Mouse (Mus musculus) stomach, embryonic 14.5 days (tissue): ENCODE data around the gene Smim20. TPM values are rescaled to one million over a fixed set of nuclear protein-coding genes. Genes with fewer than 3 reads are reported as not detected.

Experiments used
- ATAC-seq: fragments of 200-750 bp; cut with Nextera tagmentation; 2 replicates; pipeline ENCODE4 v1.8.0; 2017; ENCODE audit warnings: low read depth, moderate TSS enrichment; ENCODE audit not compliant: insufficient number of reproducible peaks, insufficient read depth, low FRiP score
- H3K27ac ChIP-seq: fragments of 300-500 bp; sonication (generic); 2 replicates; pipeline ENCODE4 v1.5.1; 2014; ENCODE audit warnings: mild to moderate bottlenecking, low read length, moderate library complexity, mixed read lengths
- H3K27me3 ChIP-seq: fragments of 300-500 bp; sonication (generic); 2 replicates; pipeline ENCODE4 v1.6.1; 2014; ENCODE audit warnings: low read length, control low read depth, mixed read lengths; ENCODE audit not compliant: control insufficient read depth, insufficient read depth
- H3K36me3 ChIP-seq: fragments of 300-500 bp; sonication (generic); 2 replicates; pipeline ENCODE4 v1.6.1; 2014; ENCODE audit warnings: mild to moderate bottlenecking, control low read depth, low read length, moderate library complexity, mixed read lengths; ENCODE audit not compliant: control insufficient read depth, insufficient read depth
- H3K4me1 ChIP-seq: fragments of 300-500 bp; sonication (generic); 2 replicates; pipeline ENCODE4 v1.6.1; 2014; ENCODE audit warnings: low read length, control low read depth, mixed read lengths; ENCODE audit not compliant: control insufficient read depth, insufficient read depth
- H3K4me2 ChIP-seq: fragments of 300-500 bp; sonication (generic); replicated peaks from 2 replicates; pipeline ENCODE4 v1.6.1; 2014; ENCODE audit warnings: low read depth, low read length, control low read depth
- H3K4me3 ChIP-seq: fragments of 300-500 bp; sonication (generic); 2 replicates; pipeline ENCODE4 v1.5.1; 2014; ENCODE audit warnings: low read depth, low read length, control low read depth
- H3K9ac ChIP-seq: fragments of 300-500 bp; sonication (generic); replicated peaks from 2 replicates; pipeline ENCODE4 v1.6.1; 2014; ENCODE audit warnings: low read depth, mild to moderate bottlenecking, control low read depth, low read length, moderate library complexity, mixed read lengths
- H3K9me3 ChIP-seq: fragments of 300-500 bp; sonication (generic); 2 replicates; pipeline ENCODE4 v1.6.1; 2016; ENCODE audit warnings: low read depth, low read length, control low read depth; ENCODE audit not compliant: control insufficient read depth
- WGBS: fragments of 180-500 bp; shearing (Covaris S2); extraction: QIAGEN DNeasy Blood & Tissue Kit; methylation state at CpG from one replicate; pipeline ENCODE4 v1.1.7; 2014; 5-methylcytosine and 5-hydroxymethylcytosine counted together
- polyA plus RNA-seq: library from polyadenylated mRNA; unstranded; fragments of >200 nt; fragmentation: Nextera tagmentation; extraction: Ambion mirVana; gene quantifications from 2 replicates; pipeline ENCODE4 v1.2.1, GENCODE M21; 2014

Gene Smim20
- polyA plus RNA-seq, 1 experiment from 2014 or later: 93.6 TPM

DNA sequence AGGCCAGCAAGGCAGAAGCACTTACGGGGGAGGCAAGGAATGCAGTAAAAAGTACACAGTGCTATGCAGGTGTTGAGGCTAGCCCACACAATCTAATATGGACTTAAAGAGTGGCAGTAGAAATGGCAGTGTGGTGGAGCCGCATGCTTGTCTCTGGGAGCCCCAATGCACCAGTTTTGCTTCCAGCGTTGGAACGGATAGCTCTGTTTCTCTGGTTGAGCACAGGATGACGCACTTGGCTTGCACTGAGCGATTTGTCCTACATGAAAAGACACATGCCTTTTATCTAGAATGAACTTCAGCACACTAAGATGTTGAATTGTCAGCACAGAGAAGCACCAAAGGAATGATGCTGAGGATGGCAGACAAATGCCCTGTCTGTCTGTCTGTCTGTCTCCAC is 37.1 kb downstream of the Smim20 start:
- Histone ChIP-seq H3K4me3 (no peak overlapping the region), H3K27me3 (no peaks in the 10 kb centered on the region), H3K9me3 (no peaks in the 10 kb centered on the region), H3K36me3 (no peaks in the 10 kb centered on the region), H3K27ac (no peak overlapping the region), H3K9ac (no peak overlapping the region), H3K4me1 (no peaks in the 10 kb centered on the region), H3K4me2 (no peak overlapping the region)
- ATAC-seq: no peak
- WGBS: 93% methylated on average over 6 of the region's 6 CpGs

GRCm38 (mm10) chr5:53304936-53305335 is 38.1 kb downstream of the Smim20 start:
- no peak for ATAC-seq
- Histone ChIP-seq H3K27ac (no peak overlapping the region), H3K36me3 (no peaks in the 10 kb centered on the region), H3K4me3 (no peak overlapping the region), H3K4me1 (no peaks in the 10 kb centered on the region), H3K4me2 (no peak overlapping the region), H3K9me3 (no peaks in the 10 kb centered on the region), H3K9ac (no peak overlapping the region), H3K27me3 (no peaks in the 10 kb centered on the region)
- 71% methylated on average over 4 of the region's 4 CpGs for WGBS

GRCm38 (mm10) chr5:53306864-53307263 is 40.0 kb downstream of the Smim20 start:
- Histone ChIP-seq H3K27ac (no peak overlapping the region), H3K4me3 (no peak overlapping the region), H3K36me3 (no peaks in the 10 kb centered on the region), H3K4me2 (no peak overlapping the region), H3K27me3 (no peaks in the 10 kb centered on the region), H3K9me3 (no peaks in the 10 kb centered on the region), H3K9ac (no peak overlapping the region), H3K4me1 (no peaks in the 10 kb centered on the region)
- ATAC-seq: no peak
- 89% methylated on average over 3 of the region's 3 CpGs for WGBS

DNA sequence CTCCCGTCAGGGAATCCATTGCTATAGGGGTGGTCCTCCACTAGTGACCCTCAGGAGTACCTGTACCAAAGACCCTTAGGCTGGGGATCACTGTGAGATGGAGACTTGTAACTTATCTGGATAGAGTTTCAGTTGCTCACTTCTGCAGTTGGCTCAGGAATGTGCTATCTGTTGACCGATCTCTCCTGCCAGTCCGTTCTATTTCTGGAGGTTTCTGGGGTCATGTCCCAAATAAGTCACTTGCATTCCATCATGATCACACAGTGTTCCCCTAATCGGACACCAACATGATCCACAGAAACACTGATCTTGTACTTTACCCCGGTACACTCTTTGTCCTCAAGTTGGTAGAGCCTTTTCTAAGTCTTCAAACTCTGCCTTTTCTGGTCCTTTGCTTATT is 40.6 kb downstream of the Smim20 start:
- Histone ChIP-seq H3K36me3 (no peaks in the 10 kb centered on the region), H3K9me3 (no peaks in the 10 kb centered on the region), H3K27ac (no peak overlapping the region), H3K4me3 (no peak overlapping the region), H3K27me3 (no peaks in the 10 kb centered on the region), H3K4me2 (no peak overlapping the region), H3K4me1 (no peaks in the 10 kb centered on the region), H3K9ac (no peak overlapping the region)
- 73% methylated on average over 5 of the region's 5 CpGs for WGBS
- no peak for ATAC-seq

DNA sequence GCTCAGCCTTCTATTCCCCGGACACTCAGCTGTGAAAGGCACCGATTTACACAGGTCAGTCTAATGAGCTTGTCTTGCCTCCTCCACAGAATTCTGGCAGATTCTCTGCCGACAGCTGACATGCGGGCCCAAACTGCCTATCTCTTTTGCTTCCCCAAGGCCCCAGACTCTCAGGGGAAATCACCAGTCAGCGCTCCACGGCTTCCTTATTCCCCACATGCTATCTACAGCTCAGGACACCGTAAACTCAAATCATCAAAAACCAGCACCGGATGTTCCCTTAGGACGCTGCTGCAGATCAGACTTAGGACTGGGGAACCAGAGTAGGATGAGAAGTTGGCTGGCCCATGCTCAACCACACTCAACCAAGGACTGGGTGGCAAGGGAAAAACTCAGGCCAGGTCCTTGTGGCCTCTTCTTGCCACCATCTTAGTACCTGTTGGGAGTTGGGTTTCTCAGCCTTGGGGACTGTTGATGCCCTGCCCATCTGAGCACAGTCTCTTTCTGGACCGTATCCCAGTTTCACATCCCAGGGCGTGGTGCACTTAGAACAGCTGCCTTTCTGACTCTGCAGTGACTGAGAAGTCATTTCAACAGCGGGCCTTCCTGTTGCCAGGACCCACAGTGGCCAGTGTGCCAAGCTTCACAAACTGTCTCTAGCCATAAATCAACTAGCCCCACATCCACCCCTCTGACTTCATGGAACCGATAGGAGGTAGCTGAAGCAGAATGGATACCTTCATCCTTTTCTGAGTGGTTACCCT is 47.7 kb downstream of the Smim20 start:
- no peak overlapping the region for H3K4me3 ChIP-seq
- no peaks in the 10 kb centered on the region for H3K4me1 ChIP-seq
- H3K36me3 ChIP-seq: no peaks in the 10 kb centered on the region
- no peaks in the 10 kb centered on the region for H3K9me3 ChIP-seq
- 86% methylated on average over 13 of the region's 13 CpGs for WGBS
- no peak for ATAC-seq
- no peak overlapping the region for H3K4me2 ChIP-seq
- no peaks in the 10 kb centered on the region for H3K27me3 ChIP-seq
- no peak overlapping the region for H3K27ac ChIP-seq
- no peak overlapping the region for H3K9ac ChIP-seq

DNA sequence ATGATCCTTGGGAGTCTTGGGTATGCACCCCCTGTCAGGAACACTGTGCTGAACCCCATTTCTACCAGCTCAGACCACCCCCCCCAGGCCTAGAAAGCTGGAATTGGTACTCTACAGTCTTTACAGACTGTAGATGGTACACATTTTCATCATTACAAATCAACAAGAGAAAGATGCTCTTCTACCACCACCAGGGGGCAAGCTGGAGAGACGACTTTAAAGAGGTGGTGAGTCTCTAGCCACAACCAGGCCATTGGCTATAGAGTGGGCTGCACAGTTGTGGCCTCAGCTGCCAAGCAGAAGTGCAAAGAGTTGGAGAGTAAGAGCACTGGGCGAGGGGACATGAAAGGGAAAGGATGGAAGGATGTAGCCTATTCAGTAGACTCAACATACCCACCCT is 48.9 kb downstream of the Smim20 start:
- no peak overlapping the region for H3K27ac ChIP-seq
- H3K36me3 ChIP-seq: no peaks in the 10 kb centered on the region
- H3K4me3 ChIP-seq: no peak overlapping the region
- ATAC-seq: no peak
- H3K9ac ChIP-seq: no peak overlapping the region
- no peaks in the 10 kb centered on the region for H3K4me1 ChIP-seq
- 63% methylated on average over 2 of the region's 2 CpGs for WGBS
- H3K9me3 ChIP-seq: no peaks in the 10 kb centered on the region
- H3K4me2 ChIP-seq: no peak overlapping the region
- no peaks in the 10 kb centered on the region for H3K27me3 ChIP-seq

GRCm38 (mm10) chr5:53317396-53317795 is 50.5 kb downstream of the Smim20 start:
- H3K4me2 ChIP-seq: no peak overlapping the region
- WGBS: 53% methylated on average over 3 of the region's 3 CpGs
- no peaks in the 10 kb centered on the region for H3K36me3 ChIP-seq
- no peak overlapping the region for H3K4me3 ChIP-seq
- H3K4me1 ChIP-seq: 0 out of 2 replicates have a peak, but pooled peaks cover 5% of the 10 kb centered on the region
- no peak overlapping the region; the same call in 1 of the 2 replicates for H3K27ac ChIP-seq
- H3K27me3 ChIP-seq: no peaks in the 10 kb centered on the region
- no peak for ATAC-seq
- no peaks in the 10 kb centered on the region for H3K9me3 ChIP-seq
- H3K9ac ChIP-seq: no peak overlapping the region

DNA sequence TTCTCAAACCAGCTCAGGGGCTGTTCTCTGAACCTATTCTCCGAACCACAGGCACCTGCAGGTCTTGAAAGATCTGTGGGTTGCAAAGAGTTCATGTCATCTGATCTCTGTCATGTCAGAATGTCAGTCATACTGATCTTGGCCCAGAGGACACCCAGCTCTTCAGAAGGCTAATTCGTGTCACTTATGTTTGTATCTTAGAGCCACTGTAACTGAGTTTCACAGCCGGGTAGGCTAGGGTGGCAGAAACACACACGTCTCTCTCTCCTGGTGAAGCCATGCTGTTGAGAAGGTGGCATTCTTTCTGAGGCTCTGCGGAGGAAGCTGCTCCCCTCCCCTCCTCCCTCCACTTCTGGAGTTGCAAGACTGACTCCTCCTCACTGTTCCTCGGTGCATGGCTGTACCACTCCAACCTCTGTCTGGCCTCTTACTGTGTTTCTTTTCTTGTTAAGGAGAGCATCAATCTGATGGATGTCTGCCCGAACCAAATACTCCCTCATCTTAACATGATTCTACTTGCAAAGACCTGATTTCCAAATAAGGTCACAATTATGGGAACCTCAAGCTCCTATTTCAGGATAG is 51.1 kb downstream of the Smim20 start:
- 67% methylated on average over 7 of the region's 7 CpGs for WGBS
- Histone ChIP-seq H3K4me3 (no peak overlapping the region), H3K9me3 (no peaks in the 10 kb centered on the region), H3K9ac (no peak overlapping the region), H3K4me1 (0 out of 2 replicates have a peak, but pooled peaks cover 5% of the 10 kb centered on the region), H3K27me3 (no peaks in the 10 kb centered on the region), H3K4me2 (no peak overlapping the region), H3K27ac (no peak overlapping the region; the same call in 1 of the 2 replicates), H3K36me3 (no peaks in the 10 kb centered on the region)
- no peak for ATAC-seq
